Mouse (Mus musculus) lung, adult 2 months (tissue): ENCODE measurements around the gene Aox2. TPM values are rescaled to one million over a fixed set of nuclear protein-coding genes. Genes with fewer than 3 reads are reported as not detected.

Experiments
- DNase-seq: peaks from one replicate; pipeline ENCODE4 v3.0.0; 2022
- H3K4me1 ChIP-seq: fragments of 200-500 bp; 2 replicates; pipeline ENCODE4 v1.6.1; 2011; ENCODE audit warnings: low read length; ENCODE audit not compliant: control insufficient read depth, insufficient read depth
- H3K4me3 ChIP-seq: fragments of 200-500 bp; replicated peaks from 2 replicates; pipeline ENCODE3; 2011; ENCODE audit warnings: low read depth, mild to moderate bottlenecking, control low read depth, low read length; ENCODE audit errors: extremely low read depth
- CTCF ChIP-seq: fragments of 200-500 bp; IDR thresholded peaks from 2 replicates; pipeline ENCODE4 v1.5.1; 2011; ENCODE audit warnings: mild to moderate bottlenecking, low read length, control low read depth; ENCODE audit not compliant: insufficient read depth
- POLR2A ChIP-seq: fragments of 200-500 bp; IDR thresholded peaks from 2 replicates; pipeline ENCODE4 v1.6.1; 2011; ENCODE audit warnings: low read depth, mild to moderate bottlenecking, control low read depth, low read length, borderline replicate concordance; ENCODE audit errors: extremely low read depth
- WGBS: fragments of 180-500 bp; shearing (Covaris S2); methylation state at CpG from one replicate; pipeline ENCODE4 v1.1.7; 2018; 5-methylcytosine and 5-hydroxymethylcytosine counted together
- polyA plus RNA-seq: library from polyadenylated mRNA; depleted of rRNA; stranded (reverse); fragments of >200 nt; gene quantifications from 2 replicates; pipeline ENCODE4 v1.2.3, GENCODE M21; 2012

Gene Aox2
- polyA plus RNA-seq, 1 experiment = not detected

DNA sequence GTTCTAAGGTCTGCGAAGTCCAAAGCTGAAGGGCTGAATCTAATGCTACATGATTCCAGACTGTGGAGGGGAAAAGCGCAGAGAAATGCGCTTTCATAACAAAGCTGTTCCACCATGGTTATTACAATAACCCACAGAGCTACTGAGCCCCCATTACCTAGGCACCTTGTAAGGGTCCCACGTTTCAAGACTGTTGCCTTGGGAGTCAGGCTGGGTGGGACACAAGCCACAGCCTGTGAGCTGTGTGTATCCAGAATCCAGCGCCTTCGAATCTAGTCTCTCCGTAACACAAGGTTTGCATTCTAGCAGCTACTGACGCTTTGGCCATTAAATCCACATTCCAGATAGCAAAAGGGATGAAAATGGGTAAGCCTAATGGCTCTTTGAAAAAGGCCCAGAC, 35.0 kb downstream of the Aox2 start:
- TF ChIP-seq CTCF (no peak), POLR2A (no peak)
- 90% methylated on average over 8 of the region's 8 CpGs for WGBS
- H3K4me3 ChIP-seq = no peak overlapping the region
- H3K4me1 ChIP-seq = no peaks in the 10 kb centered on the region
- no peak for DNase-seq

DNA sequence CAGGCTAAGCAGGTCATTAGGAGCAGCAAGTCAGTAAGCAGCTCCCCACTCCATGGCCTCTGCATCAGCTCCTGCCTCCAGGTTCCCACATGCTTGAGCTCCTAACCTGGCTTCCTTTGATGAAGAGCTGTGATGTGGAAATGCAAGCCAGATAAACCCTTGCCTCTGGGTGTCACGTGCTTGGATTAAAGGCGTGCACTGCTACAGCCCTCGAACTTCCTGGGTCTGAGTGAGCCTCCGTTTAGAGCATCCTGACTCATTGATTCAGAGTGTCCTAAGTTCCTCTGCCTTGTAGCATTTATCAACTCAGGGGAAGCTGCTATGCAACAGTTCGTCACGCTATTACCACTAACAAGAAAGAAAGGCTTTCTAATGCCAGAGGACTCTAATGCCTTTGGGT, 37.4 kb downstream of the Aox2 start:
- WGBS = 59% methylated on average over 6 of the region's 6 CpGs

DNA sequence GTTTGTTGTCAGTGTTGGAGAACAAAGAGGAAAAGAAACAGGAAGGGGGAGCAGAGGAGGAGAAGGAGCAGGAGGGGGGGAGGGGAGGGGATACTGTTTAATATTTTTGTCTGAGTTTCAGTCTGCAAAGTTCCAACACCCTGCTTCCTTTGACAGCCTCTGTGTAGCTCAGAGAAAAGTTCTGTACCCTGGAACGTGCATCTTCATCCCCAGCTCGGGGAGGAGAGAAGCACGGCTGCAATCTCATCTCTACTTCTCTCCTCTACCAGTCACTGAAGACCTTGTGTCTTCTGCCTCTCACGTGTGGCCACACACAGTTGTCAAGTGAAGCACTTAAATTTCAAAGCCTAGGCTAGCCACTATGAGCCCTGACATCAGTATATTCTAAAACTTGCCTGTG, 55.1 kb downstream of the Aox2 start:
- DNase-seq = no peak
- Histone ChIP-seq H3K4me3 (no peak overlapping the region), H3K4me1 (0 out of 2 replicates have a peak, but pooled peaks cover 2% of the 10 kb centered on the region)
- TF ChIP-seq CTCF (no peak), POLR2A (no peak)
- 14% methylated on average over 4 of the region's 4 CpGs for WGBS

More for the DNA sequence above, 37.4 kb downstream of the Aox2 start:
- Histone ChIP-seq H3K4me3 (no peak overlapping the region), H3K4me1 (no peaks in the 10 kb centered on the region)
- TF ChIP-seq CTCF (no peak), POLR2A (no peak)
- no peak for DNase-seq

DNA sequence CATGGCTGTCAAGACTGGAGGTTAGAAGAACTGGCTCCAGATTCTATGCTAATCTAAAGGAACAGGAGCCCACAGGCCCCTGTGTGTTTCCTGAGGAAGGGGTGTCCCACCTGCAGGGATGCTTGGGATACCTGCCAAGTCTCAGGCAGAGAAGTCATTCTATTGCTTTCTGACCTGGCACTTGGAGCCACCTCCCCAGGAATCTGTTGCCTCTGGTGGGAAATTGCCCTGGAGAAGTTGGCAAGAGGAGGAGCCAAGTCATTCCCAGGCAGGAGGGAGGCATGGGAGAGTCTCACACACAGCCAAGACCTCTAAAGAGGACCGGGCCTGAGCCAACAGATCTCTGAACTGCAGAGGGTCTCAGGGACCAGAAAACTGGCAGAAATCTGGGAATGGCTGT, 61.8 kb downstream of the Aox2 start:
- no peak for DNase-seq
- no peak for TF ChIP-seq CTCF
- TF ChIP-seq POLR2A = no peak
- 56% methylated on average over 1 of the region's 1 CpGs for WGBS
- Histone ChIP-seq H3K4me1 (no peaks in the 10 kb centered on the region), H3K4me3 (no peak overlapping the region)

DNA sequence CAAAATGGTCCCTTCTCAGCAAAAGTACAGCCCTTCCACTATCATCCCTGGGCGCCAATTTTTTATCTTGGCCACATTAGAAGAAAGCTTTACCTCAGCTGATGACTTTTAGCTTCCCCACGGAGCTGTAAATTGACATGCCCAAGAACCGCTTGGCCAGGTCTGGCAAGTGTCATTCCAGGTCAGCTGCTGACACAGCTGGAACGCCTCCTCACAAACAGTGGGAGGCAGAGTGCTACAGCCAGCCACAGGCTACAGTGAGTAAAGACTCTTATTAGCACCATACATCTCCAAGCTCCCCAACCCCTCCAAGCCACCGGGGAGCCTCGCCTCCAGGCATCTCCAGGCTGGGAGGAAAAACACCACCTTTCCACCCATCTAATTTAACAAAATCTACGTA, 63.5 kb downstream of the Aox2 start:
- WGBS = 31% methylated on average over 7 of the region's 7 CpGs
- DNase-seq = no peak
- H3K4me3 ChIP-seq = no peak overlapping the region
- TF ChIP-seq POLR2A (no peak), CTCF (no peak)
- no peaks in the 10 kb centered on the region for H3K4me1 ChIP-seq

GRCm38 (mm10) chr1:58343861-58344260, 65.7 kb downstream of the Aox2 start:
- DNase-seq = no peak
- H3K4me3 ChIP-seq = no peak overlapping the region
- TF ChIP-seq CTCF = no peak
- H3K4me1 ChIP-seq = no peaks in the 10 kb centered on the region
- 61% methylated on average over 4 of the region's 4 CpGs for WGBS

DNA sequence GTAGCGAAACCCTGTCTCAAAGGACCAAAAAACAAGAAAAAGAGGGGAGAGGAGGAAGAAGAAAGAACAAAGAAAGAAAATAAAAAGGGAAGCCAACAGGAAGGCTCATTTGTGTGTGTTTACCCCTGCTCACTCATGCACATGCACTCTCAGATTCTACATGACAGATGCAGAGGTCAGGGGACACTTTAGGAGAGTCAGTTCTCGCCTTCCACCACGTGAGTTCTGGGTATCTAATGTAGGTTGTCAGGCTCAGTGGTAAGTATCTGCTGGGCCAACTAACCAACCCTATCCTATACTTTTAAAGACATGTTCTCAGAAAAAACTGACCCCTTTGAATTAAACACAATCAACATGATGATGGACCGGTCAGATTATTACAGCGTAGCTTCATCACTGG, 66.4 kb downstream of the Aox2 start:
- no peak overlapping the region for H3K4me3 ChIP-seq
- 79% methylated on average over 5 of the region's 5 CpGs for WGBS
- TF ChIP-seq CTCF = no peak
- no peak for TF ChIP-seq POLR2A
- DNase-seq = no peak
- H3K4me1 ChIP-seq = no peaks in the 10 kb centered on the region

GRCm38 (mm10) chr1:58346159-58346558, 68.0 kb downstream of the Aox2 start:
- no peak for DNase-seq
- WGBS = 50% methylated on average over 14 of the region's 14 CpGs
- H3K4me1 ChIP-seq = no peaks in the 10 kb centered on the region
- TF ChIP-seq POLR2A = no peak
- no peak for TF ChIP-seq CTCF
- H3K4me3 ChIP-seq = no peak overlapping the region

DNA sequence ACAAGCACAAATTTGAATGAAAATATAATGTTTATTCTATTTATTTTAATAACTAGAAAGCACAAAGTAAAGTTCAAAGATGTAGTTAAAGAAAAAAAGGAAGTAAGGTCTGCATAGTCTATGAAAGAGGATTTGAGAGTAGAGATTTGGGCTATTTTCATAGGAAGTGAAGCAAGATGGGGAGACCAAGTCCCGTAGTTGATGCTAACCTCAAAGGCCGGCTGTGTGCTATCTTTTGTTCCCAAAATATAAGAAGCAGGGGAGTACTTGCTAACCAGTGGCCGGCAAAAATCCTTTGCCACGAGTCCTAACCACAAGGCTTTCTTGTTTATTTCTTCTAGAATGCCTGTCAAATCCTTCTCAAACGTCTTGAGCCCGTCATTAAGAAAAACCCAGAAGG, 70.6 kb downstream of the Aox2 start:
- 58% methylated on average over 6 of the region's 6 CpGs for whole genome bisulfite sequencing
- no peak for DNase-seq
- TF ChIP-seq CTCF (no peak), POLR2A (no peak)
- H3K4me3 ChIP-seq = no peak overlapping the region
- no peaks in the 10 kb centered on the region for H3K4me1 ChIP-seq

DNA sequence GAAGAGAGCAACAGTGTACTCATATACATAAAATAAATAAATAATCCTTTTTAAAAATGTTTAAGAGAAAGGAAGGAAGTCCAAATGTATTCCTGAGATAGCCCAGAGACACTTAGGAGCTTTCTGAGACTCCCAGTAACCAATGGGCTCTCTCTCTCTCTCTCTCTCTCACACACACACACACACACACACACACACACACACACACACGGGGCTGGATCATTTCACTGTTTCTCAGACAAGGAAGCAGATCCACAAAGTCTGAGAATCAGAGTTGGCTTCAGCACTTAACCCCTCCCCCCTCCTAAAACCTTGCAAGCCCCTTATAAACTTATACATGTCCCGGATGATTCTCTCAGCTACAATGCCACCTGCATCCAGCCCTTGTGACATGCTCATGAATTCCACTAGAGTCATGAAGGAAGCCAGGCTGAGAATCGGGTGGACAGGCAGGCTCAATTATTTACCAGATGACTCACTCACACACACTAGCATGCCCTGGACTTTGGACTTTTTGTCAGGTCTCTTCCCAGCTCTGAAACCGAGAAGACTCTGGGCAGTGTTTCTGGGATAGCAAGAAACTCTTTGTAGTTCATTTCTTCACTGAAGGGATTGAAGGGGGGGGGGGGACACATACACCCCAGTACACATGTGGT, 75.2 kb downstream of the Aox2 start:
- no peak overlapping the region for H3K4me3 ChIP-seq
- no peak for DNase-seq
- no peaks in the 10 kb centered on the region for H3K4me1 ChIP-seq
- 41% methylated on average over 4 of the region's 4 CpGs for WGBS
- TF ChIP-seq POLR2A (no peak), CTCF (no peak)
